Mouse (Mus musculus): Measurements from ENCODE around the gene Iqcf3. TPM values are rescaled to one million over a fixed set of nuclear protein-coding genes. Genes with fewer than 3 reads are reported as not detected.

Iqcf3 gene
- polyA plus RNA-seq, 1 experiment from 2014 or later, result not detected

DNA sequence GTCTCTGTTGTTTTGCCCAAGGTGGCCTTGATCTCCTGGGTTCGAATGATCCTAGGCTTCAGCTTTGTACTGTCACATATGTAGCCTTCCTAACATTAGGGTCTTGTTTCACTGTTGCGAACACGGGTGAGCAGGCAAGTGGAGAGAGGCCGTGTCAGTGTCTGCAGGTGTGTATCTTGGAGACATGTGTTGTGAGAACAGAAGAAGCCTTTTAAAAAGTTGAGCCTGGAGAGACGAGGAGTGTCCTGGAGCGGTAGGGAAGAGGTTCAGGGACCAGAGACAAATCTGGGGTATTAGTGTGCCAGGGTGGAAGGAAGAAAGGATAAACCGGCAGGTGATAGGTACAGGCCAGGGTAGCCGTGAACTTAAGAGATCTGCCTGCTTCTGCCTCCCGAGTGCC lies 83.3 kb downstream of the Iqcf3 start:
- peaks cover 15% of the 10 kb centered on the region for H3K36me3 ChIP-seq (ENCODE audit: control insufficient read depth, insufficient read depth, low read length)
- WGBS, result 80% methylated on average over 9 of the region's 9 CpGs
- peak overlapping the region; percentile 94 for H3K4me2 ChIP-seq (replicated peaks; ENCODE audit: low read depth, low read length)
- H3K9me3 ChIP-seq (ENCODE audit: control insufficient read depth, low read depth, low read length), result no peaks in the 10 kb centered on the region
- no peak overlapping the region for H3K27ac ChIP-seq (ENCODE audit: low read length)
- H3K9ac ChIP-seq (replicated peaks; ENCODE audit: low read depth, low read length), result peak overlapping the region; percentile 37; the same call in 1 of the 2 replicates
- peak overlapping the region; percentile 75 for H3K4me3 ChIP-seq (ENCODE audit: low read depth, low read length)
- no peak for ATAC-seq (ENCODE audit: insufficient number of reproducible peaks, insufficient read depth, low FRiP score, low read depth)
- peaks cover 18% of the 10 kb centered on the region for H3K4me1 ChIP-seq (ENCODE audit: control insufficient read depth, insufficient read depth, low read length)
- H3K27me3 ChIP-seq (ENCODE audit: control insufficient read depth, insufficient read depth, low read length), result no peaks in the 10 kb centered on the region

DNA sequence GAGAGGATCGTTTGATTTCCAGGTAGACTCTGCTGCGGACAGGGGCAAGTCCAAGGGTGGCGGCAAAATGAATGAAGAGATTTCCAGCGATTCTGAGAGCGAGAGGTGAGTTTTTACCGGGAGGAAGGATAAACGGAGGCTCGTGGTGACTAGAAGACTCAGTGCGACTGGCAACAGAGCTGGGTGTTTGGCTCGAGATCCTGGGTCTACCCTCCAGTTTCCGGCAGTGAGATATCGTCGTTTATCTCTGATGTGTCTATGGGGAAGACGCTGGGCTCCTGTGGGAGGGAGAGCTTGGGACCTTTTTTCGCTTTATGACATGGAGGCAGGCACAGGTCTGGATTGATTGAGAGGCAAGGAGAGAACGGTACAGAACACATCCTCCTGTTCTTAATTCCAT lies 83.8 kb downstream of the Iqcf3 start:
- ATAC-seq (ENCODE audit: insufficient number of reproducible peaks, insufficient read depth, low FRiP score, low read depth), result no peak
- Histone ChIP-seq H3K27ac (ENCODE audit: low read length) (no peak overlapping the region), H3K4me1 (ENCODE audit: control insufficient read depth, insufficient read depth, low read length) (peaks cover 18% of the 10 kb centered on the region), H3K36me3 (ENCODE audit: control insufficient read depth, insufficient read depth, low read length) (peaks cover 12% of the 10 kb centered on the region), H3K4me3 (ENCODE audit: low read depth, low read length) (peak overlapping the region; percentile 75), H3K27me3 (ENCODE audit: control insufficient read depth, insufficient read depth, low read length) (no peaks in the 10 kb centered on the region), H3K9me3 (ENCODE audit: control insufficient read depth, low read depth, low read length) (no peaks in the 10 kb centered on the region), H3K9ac (replicated peaks; ENCODE audit: low read depth, low read length) (peak overlapping the region; percentile 37), H3K4me2 (replicated peaks; ENCODE audit: low read depth, low read length) (peak overlapping the region; percentile 94)
- 3% methylated on average over 16 of the region's 16 CpGs for WGBS

- H3K4me2 ChIP-seq (replicated peaks; ENCODE audit: low read depth, low read length), result peak within 1 kb of the TSS; percentile 94
- H3K27me3 ChIP-seq (ENCODE audit: control insufficient read depth, insufficient read depth, low read length), result no peaks in the 10 kb centered on the region
- peak within 1 kb of the TSS; percentile 37 for H3K9ac ChIP-seq (replicated peaks; ENCODE audit: low read depth, low read length)
- WGBS, result 2% methylated on average over 41 of the region's 41 CpGs
- peaks cover 23% of the 10 kb centered on the region for H3K4me1 ChIP-seq (ENCODE audit: control insufficient read depth, insufficient read depth, low read length)
- H3K9me3 ChIP-seq (ENCODE audit: control insufficient read depth, low read depth, low read length), result no peaks in the 10 kb centered on the region
- peak within 1 kb of the TSS; percentile 75 for H3K4me3 ChIP-seq (ENCODE audit: low read depth, low read length)
- ATAC-seq (ENCODE audit: insufficient number of reproducible peaks, insufficient read depth, low FRiP score, low read depth), result peak; percentile 97
- peaks cover 11% of the 10 kb centered on the region for H3K36me3 ChIP-seq (ENCODE audit: control insufficient read depth, insufficient read depth, low read length)
- peak within 1 kb of the TSS; percentile 59 for H3K27ac ChIP-seq (ENCODE audit: low read length)
These were observed 84.4 kb downstream of the Iqcf3 start, which contains the start of gene Parp3 for GRCm38 (mm10) chr9:106476924-106477484. Gene Parp3, minus strand, starts transcription at chr9:106476949.

DNA sequence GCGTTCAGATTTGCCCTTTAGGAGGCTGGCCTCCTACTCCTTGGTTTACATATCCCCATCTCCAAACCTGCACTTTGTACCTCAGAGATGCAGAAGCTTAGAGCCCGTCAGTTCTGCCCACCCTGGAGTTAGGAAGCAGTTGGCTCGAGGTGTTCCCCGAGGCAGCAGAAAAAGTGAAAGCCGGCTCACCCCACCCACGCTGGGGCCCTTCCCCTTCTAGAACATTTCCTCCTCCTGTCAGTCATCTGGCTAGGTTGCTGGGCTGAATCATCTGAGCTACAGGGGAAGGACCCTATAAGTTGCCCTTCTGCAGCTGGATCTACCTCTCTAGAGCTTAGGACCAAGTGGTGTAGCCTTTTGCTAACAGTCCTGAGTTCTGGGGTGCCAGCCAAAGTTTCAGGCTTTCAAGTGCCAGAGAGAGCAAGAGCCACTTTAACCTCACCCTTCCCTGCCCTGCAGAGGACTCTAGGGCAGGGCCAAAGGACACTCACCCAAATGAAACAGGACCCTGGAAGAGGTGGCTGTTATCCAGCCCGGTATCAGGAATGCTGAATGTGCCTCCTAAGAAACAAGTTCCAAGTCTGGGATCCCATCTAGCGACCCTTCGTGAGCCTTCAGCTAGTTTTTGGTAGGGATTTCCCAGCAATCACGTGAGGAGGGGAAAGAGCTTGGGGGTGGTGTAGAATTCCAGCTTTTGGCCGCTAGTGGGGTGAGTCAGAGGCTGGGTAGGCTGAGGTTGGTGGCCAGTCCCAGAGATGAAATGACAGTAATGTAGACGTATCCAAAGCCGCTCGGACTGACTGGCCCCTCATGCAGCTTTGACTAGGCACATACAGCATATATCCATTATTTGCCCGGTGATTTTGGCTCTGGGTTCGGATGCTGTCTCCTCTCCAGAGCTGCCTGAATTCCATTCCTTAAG lies 85.2 kb downstream of the Iqcf3 start:
- peak overlapping the region; percentile 15 for H3K9ac ChIP-seq (replicated peaks; ENCODE audit: low read depth, low read length)
- H3K27ac ChIP-seq (ENCODE audit: low read length), result peak overlapping the region; percentile 59
- H3K4me3 ChIP-seq (ENCODE audit: low read depth, low read length), result peak overlapping the region; percentile 11
- peak overlapping the region; percentile 31 for H3K4me2 ChIP-seq (replicated peaks; ENCODE audit: low read depth, low read length)
- ATAC-seq (ENCODE audit: insufficient number of reproducible peaks, insufficient read depth, low FRiP score, low read depth), result peak; percentile 48; the same call in 1 of the 2 replicates
- peaks cover 11% of the 10 kb centered on the region for H3K36me3 ChIP-seq (ENCODE audit: control insufficient read depth, insufficient read depth, low read length)
- no peaks in the 10 kb centered on the region for H3K27me3 ChIP-seq (ENCODE audit: control insufficient read depth, insufficient read depth, low read length)
- H3K4me1 ChIP-seq (ENCODE audit: control insufficient read depth, insufficient read depth, low read length), result peaks cover 27% of the 10 kb centered on the region
- no peaks in the 10 kb centered on the region for H3K9me3 ChIP-seq (ENCODE audit: control insufficient read depth, low read depth, low read length)
- 24% methylated on average over 16 of the region's 16 CpGs for WGBS

DNA sequence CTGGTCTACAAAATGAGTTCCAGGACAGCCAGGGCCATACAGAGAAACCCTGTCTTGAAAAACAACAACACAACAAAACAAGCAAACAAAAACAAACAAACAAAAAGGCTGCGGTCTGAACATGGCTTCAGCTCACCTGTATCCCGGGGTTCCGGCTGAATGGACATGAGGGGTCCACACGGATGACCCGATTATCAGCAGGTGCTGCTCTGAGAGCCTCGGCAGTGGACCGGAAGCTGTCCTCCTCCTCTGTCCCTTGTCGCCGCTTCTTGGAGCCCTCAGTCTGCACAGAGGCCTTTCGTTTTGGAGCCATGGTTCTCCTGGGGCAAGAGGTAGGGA lies 85.8 kb downstream of the Iqcf3 start, which contains the start of gene Rrp9:
TSS of gene Rrp9 (plus strand) at position 301 of the 339 bp plus-strand sequence.
- H3K27ac ChIP-seq (ENCODE audit: low read length), result peak within 1 kb of the TSS; percentile 59
- 82% methylated on average over 10 of the region's 10 CpGs for WGBS
- peaks cover 27% of the 10 kb centered on the region for H3K4me1 ChIP-seq (ENCODE audit: control insufficient read depth, insufficient read depth, low read length)
- peaks cover 5% of the 10 kb centered on the region for H3K36me3 ChIP-seq (ENCODE audit: control insufficient read depth, insufficient read depth, low read length)
- no peak for ATAC-seq (ENCODE audit: insufficient number of reproducible peaks, insufficient read depth, low FRiP score, low read depth)
- peak within 1 kb of the TSS; percentile 15 for H3K9ac ChIP-seq (replicated peaks; ENCODE audit: low read depth, low read length)
- no peaks in the 10 kb centered on the region for H3K9me3 ChIP-seq (ENCODE audit: control insufficient read depth, low read depth, low read length)
- peak within 1 kb of the TSS; percentile 31 for H3K4me2 ChIP-seq (replicated peaks; ENCODE audit: low read depth, low read length)
- no peaks in the 10 kb centered on the region for H3K27me3 ChIP-seq (ENCODE audit: control insufficient read depth, insufficient read depth, low read length)
- H3K4me3 ChIP-seq (ENCODE audit: low read depth, low read length), result peak within 1 kb of the TSS; percentile 11

GRCm38 (mm10) chr9:106475046-106475445 lies 86.4 kb downstream of the Iqcf3 start:
- no peak overlapping the region for H3K9ac ChIP-seq (replicated peaks; ENCODE audit: low read depth, low read length)
- no peak overlapping the region for H3K27ac ChIP-seq (ENCODE audit: low read length)
- H3K27me3 ChIP-seq (ENCODE audit: control insufficient read depth, insufficient read depth, low read length), result no peaks in the 10 kb centered on the region
- H3K4me1 ChIP-seq (ENCODE audit: control insufficient read depth, insufficient read depth, low read length), result peaks cover 27% of the 10 kb centered on the region
- 63% methylated on average over 7 of the region's 7 CpGs for WGBS
- no peaks in the 10 kb centered on the region for H3K9me3 ChIP-seq (ENCODE audit: control insufficient read depth, low read depth, low read length)
- no peak overlapping the region for H3K4me2 ChIP-seq (replicated peaks; ENCODE audit: low read depth, low read length)
- ATAC-seq (ENCODE audit: insufficient number of reproducible peaks, insufficient read depth, low FRiP score, low read depth), result no peak
- peaks cover under 1% of the 10 kb centered on the region; the same call in 1 of the 2 replicates for H3K36me3 ChIP-seq (ENCODE audit: control insufficient read depth, insufficient read depth, low read length)
- H3K4me3 ChIP-seq (ENCODE audit: low read depth, low read length), result no peak overlapping the region

DNA sequence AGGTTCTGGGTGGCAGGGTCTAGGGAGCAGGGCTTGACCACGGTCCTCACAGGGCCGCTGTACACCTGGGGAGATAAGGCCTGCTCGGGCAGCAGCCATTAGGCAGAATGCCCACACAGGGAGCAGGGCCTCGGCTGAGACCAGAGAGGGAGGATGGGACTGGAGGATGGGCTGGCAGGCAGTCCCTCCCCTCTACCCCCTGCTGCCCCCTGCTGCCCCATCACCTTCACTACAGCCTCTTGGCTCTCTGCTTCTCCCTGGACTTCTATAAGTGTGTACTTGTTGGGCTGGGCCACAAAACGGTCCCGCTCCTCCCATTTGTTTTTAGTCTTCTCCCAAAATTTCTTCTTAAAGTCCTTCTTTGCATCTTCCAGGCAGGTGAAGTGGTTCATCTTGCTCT lies 87.0 kb downstream of the Iqcf3 start:
- no peak for ATAC-seq (ENCODE audit: insufficient number of reproducible peaks, insufficient read depth, low FRiP score, low read depth)
- Histone ChIP-seq H3K4me1 (ENCODE audit: control insufficient read depth, insufficient read depth, low read length) (peaks cover 27% of the 10 kb centered on the region), H3K4me3 (ENCODE audit: low read depth, low read length) (no peak overlapping the region), H3K9ac (replicated peaks; ENCODE audit: low read depth, low read length) (no peak overlapping the region), H3K4me2 (replicated peaks; ENCODE audit: low read depth, low read length) (no peak overlapping the region), H3K27me3 (ENCODE audit: control insufficient read depth, insufficient read depth, low read length) (no peaks in the 10 kb centered on the region), H3K9me3 (ENCODE audit: control insufficient read depth, low read depth, low read length) (no peaks in the 10 kb centered on the region), H3K27ac (ENCODE audit: low read length) (no peak overlapping the region), H3K36me3 (ENCODE audit: control insufficient read depth, insufficient read depth, low read length) (no peaks in the 10 kb centered on the region)
- 7% methylated on average over 6 of the region's 6 CpGs for WGBS

DNA sequence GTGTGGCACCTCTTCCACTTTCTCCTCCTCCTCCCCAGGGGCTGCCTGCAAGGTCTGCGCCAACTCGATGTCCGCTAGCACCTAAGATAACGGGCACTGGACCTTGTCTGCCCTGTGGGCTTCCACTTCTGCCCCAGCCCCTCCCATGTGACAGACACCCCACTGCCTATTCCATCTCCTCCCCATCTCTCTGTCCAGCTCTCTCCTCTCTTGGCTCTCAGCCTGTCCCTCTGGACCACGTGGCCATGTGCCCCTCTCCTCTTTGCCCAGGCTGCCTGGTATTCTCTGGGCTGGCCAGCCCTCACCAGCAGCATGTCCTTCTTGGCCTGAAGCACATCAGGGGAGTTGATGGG lies 87.7 kb downstream of the Iqcf3 start:
- Histone ChIP-seq H3K27ac (ENCODE audit: low read length) (no peak overlapping the region), H3K4me1 (ENCODE audit: control insufficient read depth, insufficient read depth, low read length) (peaks cover 27% of the 10 kb centered on the region), H3K9me3 (ENCODE audit: control insufficient read depth, low read depth, low read length) (no peaks in the 10 kb centered on the region), H3K36me3 (ENCODE audit: control insufficient read depth, insufficient read depth, low read length) (no peaks in the 10 kb centered on the region), H3K27me3 (ENCODE audit: control insufficient read depth, insufficient read depth, low read length) (no peaks in the 10 kb centered on the region), H3K9ac (replicated peaks; ENCODE audit: low read depth, low read length) (no peak overlapping the region), H3K4me2 (replicated peaks; ENCODE audit: low read depth, low read length) (no peak overlapping the region), H3K4me3 (ENCODE audit: low read depth, low read length) (no peak overlapping the region)
- ATAC-seq (ENCODE audit: insufficient number of reproducible peaks, insufficient read depth, low FRiP score, low read depth), result no peak
- 73% methylated on average over 5 of the region's 5 CpGs for WGBS
